Mouse (Mus musculus) layer of hippocampus, adult 8-10 months (tissue): ENCODE data around the gene Ndst2. TPM values are rescaled to one million over a fixed set of nuclear protein-coding genes. Genes with fewer than 3 reads are reported as not detected.
A peak's percentile ranks its signal among the peaks of the same experiment; 100 is the strongest.

Experiments used
- DNase-seq, 2 experiments: peaks; one replicate each; pipeline ENCODE4 v3.0.0; 2022; ENCODE audit warnings: low spot score in 2 of 2
- total RNA-seq, 4 experiments: library from RNA; stranded (reverse); gene quantifications; 2 replicates each; pipeline ENCODE4 v1.2.4; 2022

Ndst2 gene
- 10 to 100 TPM; 16.6 to 24.3 (median 18.3) TPM for total RNA-seq

DNA sequence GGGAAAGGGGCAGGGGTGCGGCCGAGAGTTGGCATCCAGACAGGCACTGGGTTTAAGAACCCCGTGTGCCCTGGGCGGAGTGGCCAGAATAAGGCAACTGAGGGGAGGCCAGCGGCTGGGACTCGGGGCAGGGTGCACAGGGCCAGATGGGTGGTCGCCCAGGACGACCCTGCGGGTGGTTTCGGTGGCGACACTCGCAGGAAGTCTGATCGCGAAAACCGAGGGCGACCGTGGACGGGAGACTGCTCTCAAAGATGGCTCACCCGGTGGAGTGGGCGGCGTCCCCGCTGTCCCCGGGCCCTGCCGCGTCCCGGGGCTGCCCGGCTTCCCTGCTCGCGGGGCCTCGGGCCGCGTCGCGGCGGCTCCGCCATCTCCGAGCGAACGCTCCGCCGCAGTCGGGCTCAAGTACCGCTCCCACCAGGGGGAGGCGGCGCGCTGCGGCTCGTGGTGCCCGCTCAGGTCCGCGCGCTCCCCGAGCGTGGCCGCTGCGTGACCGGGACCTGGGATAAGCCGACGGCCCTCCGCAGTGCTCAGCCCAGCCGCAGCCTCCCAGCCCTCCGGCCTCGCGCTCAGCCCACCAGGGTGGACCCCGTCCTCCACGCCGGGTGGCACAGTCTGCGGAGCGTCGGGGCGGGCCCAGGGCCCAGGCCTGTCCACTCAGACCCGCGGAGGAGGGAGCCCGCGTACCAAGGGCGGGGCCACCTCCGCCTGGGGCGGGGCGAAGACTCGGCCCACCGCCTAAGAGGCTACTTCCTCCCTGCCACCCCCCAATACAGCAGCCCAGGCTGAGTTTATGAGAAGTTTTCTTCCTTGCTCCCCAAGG is at the start of gene Ndst2:
Gene Ndst2, minus strand, starts transcription at position 611 of the 823 bp plus-strand sequence.
- peak; percentile 66 to 79 for DNase-seq

- no peak for DNase-seq
Measured at GRCm38 (mm10) chr14:20783526-20783925, 49.2 kb upstream of the Ndst2 start.

- DNase-seq, result no peak
Measured at GRCm38 (mm10) chr14:20782860-20783259, 48.5 kb upstream of the Ndst2 start.

GRCm38 (mm10) chr14:20780217-20780616 is 45.9 kb upstream of the Ndst2 start:
- DNase-seq, result no peak

GRCm38 (mm10) chr14:20778496-20778895 is 44.1 kb upstream of the Ndst2 start:
- peak in 1 of 2 experiments; percentile 78 for DNase-seq

DNA sequence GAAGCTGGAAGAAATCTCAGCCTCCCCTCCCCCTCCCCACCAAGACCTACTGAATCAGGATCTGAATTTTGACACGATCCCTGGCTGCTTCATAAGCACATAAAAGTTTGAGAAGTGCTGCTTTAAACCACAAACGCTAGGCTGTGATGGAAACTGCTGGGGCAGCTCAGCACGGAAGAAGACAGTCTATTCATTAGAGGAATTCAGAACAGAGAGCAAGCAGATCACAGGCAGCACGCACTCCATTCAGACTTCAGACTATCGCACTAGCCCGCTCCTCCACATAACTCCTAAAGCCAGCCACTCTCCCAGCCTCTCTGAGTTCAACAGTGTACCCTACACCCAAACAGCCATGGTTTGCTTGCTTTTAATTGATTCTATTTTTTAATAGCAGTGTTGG is 41.3 kb upstream of the Ndst2 start:
- no peak for DNase-seq

DNA sequence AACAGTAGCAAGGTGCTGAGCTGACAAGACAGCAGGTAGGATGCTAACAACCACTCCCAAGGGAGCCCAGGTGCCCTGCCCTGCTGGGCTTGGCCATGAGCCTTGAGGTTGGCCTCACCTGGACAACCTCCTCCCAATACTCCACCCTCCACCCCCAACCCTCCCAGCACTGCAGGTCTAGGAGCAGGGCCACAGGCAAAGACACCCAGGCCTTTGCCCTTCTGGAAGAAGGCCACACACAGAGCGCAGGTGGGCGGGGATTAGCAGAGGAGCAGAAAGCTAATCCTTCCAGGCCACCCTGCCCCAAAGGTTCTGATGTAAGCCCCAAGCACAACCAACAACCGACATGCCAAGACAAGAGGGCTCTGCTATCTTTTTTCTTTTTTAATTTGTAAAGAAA is 39.0 kb upstream of the Ndst2 start:
- no peak for DNase-seq

DNA sequence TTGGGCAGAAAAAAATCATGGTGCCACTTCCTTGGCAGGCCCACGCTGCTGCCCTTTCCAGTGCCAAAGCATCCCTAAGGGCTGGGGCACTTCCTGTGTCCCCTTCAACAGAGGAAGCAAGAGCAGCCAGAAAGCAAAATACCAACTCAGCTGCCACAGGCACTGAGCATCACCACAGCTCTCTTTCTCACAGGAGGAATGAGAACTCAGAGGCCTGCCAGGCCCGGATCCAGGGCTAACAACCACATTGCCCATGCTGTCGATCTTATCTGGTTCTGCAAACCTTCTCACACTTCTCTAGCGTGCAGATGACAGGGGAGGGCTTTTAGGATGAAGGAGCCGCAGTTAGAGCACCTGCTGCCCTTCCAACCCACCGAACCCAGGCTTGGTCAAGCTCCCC is 38.4 kb upstream of the Ndst2 start:
- no peak for DNase-seq

- no peak for DNase-seq
Measured at GRCm38 (mm10) chr14:20771941-20772340, 37.6 kb upstream of the Ndst2 start.

DNA sequence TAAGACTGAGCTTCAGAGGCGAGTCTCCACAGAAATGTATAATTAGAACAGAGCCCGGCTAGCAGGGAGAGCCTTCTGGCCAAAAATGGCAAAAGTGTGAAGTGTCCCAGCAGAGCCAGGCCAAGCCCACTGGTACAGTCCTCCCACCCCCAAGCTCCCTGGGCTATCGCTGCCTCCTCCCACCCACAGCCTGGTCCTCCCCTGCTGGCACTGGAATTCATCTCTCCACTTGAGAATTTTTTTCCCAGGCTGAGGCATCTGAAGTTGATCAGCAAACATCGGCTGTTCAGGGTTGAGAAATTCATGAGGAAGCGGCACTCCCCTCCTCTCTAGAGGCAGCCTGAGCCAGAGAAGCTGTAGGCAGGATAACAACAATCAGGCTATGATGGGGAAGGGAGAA is 34.2 kb upstream of the Ndst2 start:
- DNase-seq, result no peak

- no peak for DNase-seq
Measured at GRCm38 (mm10) chr14:20767936-20768335, 33.6 kb upstream of the Ndst2 start.

DNA sequence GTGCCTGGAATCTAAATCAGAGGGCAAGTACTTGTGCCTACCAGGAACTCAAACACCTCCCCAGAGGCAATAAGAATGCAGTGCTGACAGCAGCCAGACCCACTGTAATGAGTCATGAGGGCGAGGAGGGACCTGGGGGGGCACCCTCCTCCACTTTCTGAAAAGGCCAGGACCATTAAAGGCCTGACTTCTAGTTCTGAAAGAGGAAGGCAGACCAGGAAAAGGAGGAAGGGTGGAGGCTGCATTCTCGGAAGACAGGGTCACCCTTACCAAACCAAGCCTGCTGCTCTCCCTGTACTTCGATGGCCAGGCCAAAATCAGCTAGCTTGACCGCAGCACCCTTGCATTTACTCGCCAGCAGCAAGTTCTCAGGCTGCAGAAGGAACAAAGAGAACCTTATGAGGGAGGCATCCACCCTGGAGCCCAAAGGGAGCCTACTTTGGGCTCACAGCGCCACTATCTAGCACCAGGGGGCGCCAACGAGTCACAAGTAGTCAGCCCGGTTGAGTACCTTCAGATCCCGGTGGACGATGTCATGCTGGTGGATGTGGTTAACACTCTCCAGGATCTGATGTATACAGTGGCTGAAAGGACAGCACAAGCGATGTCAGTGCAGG is 31.4 kb upstream of the Ndst2 start:
- DNase-seq, result peak; percentile 79 to 91

- DNase-seq, result no peak
Measured at GRCm38 (mm10) chr14:20764942-20765341, 30.6 kb upstream of the Ndst2 start.

DNA sequence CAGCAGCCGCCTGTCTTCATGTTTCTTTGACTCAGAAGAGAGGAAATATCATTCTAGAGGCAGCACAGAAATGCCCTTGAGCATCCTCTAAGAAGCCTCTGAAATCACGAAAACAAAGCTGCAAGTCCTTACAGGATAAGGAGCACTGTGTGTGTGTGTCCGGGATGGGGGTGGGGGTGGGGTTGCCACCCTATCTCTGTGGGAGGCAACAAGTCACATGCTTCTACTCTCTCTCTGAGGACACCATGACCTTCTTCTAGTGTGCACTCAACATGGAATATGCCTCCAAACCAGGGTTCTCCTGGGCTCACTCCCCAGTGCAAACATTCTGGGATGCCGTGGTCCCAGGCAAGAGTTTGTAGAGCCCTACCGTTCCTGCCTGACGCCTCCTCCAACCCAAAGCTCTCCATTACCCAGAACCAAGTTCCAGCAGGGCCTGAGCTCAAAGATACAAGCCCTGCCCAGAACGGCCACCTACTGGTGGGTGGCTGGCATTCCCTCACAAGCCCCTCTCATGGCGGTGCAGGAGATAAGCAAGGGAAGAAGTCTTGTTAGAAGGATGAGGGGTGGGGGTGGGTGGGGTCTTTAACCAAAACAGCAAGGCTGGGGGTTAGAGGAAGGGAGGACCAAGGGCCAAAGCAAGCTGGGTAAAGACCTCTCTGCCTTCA is 24.5 kb upstream of the Ndst2 start:
- no peak for DNase-seq

DNA sequence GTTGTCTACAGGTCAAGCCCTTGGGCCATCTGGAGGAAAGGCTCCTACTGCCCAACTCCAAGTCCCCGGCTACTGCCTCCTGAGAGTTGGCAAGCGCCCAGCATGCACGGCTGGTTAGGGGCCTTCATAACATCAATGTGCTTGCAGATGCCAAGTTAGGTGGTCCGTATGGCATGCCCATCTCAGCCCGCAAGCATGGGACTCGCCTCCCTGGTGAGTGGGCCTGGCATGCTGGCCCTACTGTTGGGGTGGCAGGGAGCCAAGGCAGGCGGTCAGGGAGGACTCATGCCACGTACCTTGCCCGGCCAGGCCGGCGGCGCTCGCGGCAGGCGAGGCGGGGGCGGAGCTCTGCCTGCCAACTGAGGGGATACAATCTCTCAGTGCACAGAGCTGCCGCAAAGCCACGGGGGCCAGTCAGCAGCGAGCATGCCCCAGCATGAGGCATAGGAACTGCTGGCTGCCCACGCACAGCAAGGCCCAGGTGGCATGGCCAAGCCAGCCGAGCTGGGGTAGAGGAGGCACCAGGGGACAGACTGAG is 23.1 kb upstream of the Ndst2 start:
- no peak for DNase-seq

- no peak for DNase-seq
Measured at GRCm38 (mm10) chr14:20753792-20754191, 19.4 kb upstream of the Ndst2 start.

DNA sequence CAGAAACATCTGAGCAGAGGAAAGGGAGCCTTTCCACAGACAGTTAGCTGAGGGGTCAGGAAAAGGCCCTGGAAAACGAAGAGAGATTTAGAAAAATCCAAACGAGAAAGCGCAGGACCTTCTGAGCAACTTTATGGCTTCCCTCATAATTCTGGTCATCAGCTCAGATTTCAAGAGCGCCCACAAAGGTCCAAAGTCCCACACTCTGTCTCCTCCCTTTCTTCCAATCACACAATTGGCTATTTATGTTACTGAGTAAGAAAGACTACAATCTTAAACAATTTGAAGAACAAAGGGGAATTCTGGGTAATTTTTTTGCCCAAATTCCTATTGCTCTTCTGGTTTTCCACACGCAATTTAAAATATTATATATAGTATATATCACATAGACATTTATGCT is 16.1 kb upstream of the Ndst2 start:
- DNase-seq, result no peak

GRCm38 (mm10) chr14:20749494-20750051 is 15.2 kb upstream of the Ndst2 start:
- DNase-seq, result no peak

GRCm38 (mm10) chr14:20748388-20748787 is 14.0 kb upstream of the Ndst2 start:
- DNase-seq, result no peak

- no peak for DNase-seq
Measured at GRCm38 (mm10) chr14:20746935-20747334, 12.6 kb upstream of the Ndst2 start.

GRCm38 (mm10) chr14:20743614-20744013 is 9.3 kb upstream of the Ndst2 start:
- no peak for DNase-seq

GRCm38 (mm10) chr14:20741301-20741700 is 6.9 kb upstream of the Ndst2 start:
- DNase-seq, result no peak
